Mouse (Mus musculus) spleen, adult 12 weeks (tissue): ENCODE data around the gene Prelid3b.

Experiments
- DNase-seq: peaks from one replicate; pipeline ENCODE4 v3.0.0; 2022; ENCODE audit warnings: low spot score

The Prelid3b gene

GRCm38 (mm10) chr2:174472818-174473549, at the start of gene Prelid3b:
Gene Prelid3b (minus strand): TSS chr2:174473081.
- peak; percentile 99 for DNase-seq

- no peak for DNase-seq
Measured at GRCm38 (mm10) chr2:174522134-174522533, 49.3 kb upstream of the Prelid3b start.

- DNase-seq, result no peak
Measured at GRCm38 (mm10) chr2:174517141-174518079, 44.5 kb upstream of the Prelid3b start.

GRCm38 (mm10) chr2:174514887-174515286, 42.0 kb upstream of the Prelid3b start:
- no peak for DNase-seq

GRCm38 (mm10) chr2:174513827-174514226, 40.9 kb upstream of the Prelid3b start:
- DNase-seq, result no peak

GRCm38 (mm10) chr2:174509825-174510224, 36.9 kb upstream of the Prelid3b start:
- DNase-seq, result no peak

GRCm38 (mm10) chr2:174507998-174508397, 35.1 kb upstream of the Prelid3b start:
- DNase-seq, result no peak

- no peak for DNase-seq
Measured at GRCm38 (mm10) chr2:174502831-174503460, 30.1 kb upstream of the Prelid3b start.

- DNase-seq, result no peak
Measured at GRCm38 (mm10) chr2:174502321-174502720, 29.4 kb upstream of the Prelid3b start.

GRCm38 (mm10) chr2:174501517-174501916, 28.6 kb upstream of the Prelid3b start:
- DNase-seq, result no peak

GRCm38 (mm10) chr2:174500814-174501503, 28.1 kb upstream of the Prelid3b start:
- DNase-seq, result no peak

GRCm38 (mm10) chr2:174492858-174493257, 20.0 kb upstream of the Prelid3b start:
- DNase-seq, result peak; percentile 12

- DNase-seq, result no peak
Measured at GRCm38 (mm10) chr2:174487005-174487404, 14.1 kb upstream of the Prelid3b start.

GRCm38 (mm10) chr2:174478746-174479145, 5.9 kb upstream of the Prelid3b start:
- DNase-seq, result no peak

- DNase-seq, result no peak
Measured at GRCm38 (mm10) chr2:174477543-174478319, 4.8 kb upstream of the Prelid3b start.

- no peak for DNase-seq
Measured at GRCm38 (mm10) chr2:174473550-174473927, 658 bp upstream of the Prelid3b start.

GRCm38 (mm10) chr2:174472407-174472806, 474 bp downstream of the Prelid3b start:
- DNase-seq, result no peak

GRCm38 (mm10) chr2:174470786-174471405, 2.0 kb downstream of the Prelid3b start:
- no peak for DNase-seq

- DNase-seq, result no peak
Measured at GRCm38 (mm10) chr2:174470333-174470732, 2.5 kb downstream of the Prelid3b start.

GRCm38 (mm10) chr2:174463789-174464523, 8.9 kb downstream of the Prelid3b start, which contains the start of gene Atp5e:
Gene Atp5e (minus strand): TSS chr2:174464105.
- peak; percentile 84 for DNase-seq
